Mouse (Mus musculus) left cerebral cortex, postnatal 25 days (tissue): ENCODE data around the gene Sparc. TPM values are rescaled to one million over a fixed set of nuclear protein-coding genes. Genes with fewer than 3 reads are reported as not detected.
"Not testable (repeated sequence)": the region's sequence is repeated elsewhere in the genome, so short reads cannot be mapped to it uniquely, and the experiment has no call there.

Experiments used
- DNase-seq, 2 experiments: peaks; one replicate each; pipeline ENCODE4 v3.0.0; 2022; ENCODE audit warnings: low spot score in 2 of 2, mixed read lengths in 1 of 2
- intact Hi-C: fragments of 180-260 bp; cut with DNase I; formaldehyde crosslinking; loops from one replicate; pipeline ENCODE4 v1.15.1; 2025
- total RNA-seq, 2 experiments: library from RNA; stranded (reverse); gene quantifications; 2 replicates each; pipeline ENCODE4 v1.2.3; 2021

Sparc gene
- total RNA-seq, 2 experiments from 2014 or later = 275 to 297 TPM

- DNase-seq = peak; percentile 63 to 79
- intact Hi-C loops = no loop called here
Observed at GRCm38 (mm10) chr11:55444772-55445171, 21.8 kb upstream of the Sparc start.

DNA sequence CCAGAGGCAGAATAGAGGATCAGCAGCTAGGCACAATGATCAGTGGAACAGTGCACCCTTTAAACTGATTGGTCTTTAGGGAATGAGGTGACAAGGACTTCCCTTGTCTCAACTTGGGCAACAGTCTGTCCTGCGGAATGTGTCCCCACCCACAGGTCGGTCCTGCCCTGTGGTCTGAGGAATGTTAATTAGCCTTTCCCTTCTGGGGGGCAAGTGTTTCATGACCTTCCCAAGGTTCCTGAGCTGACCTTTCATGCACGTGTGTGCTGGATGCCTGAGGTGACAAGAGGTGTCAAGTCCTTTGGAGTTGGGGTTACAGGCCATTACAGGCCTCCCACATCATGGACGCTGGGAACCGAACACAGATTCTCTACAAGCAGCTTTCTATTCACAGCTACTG is 16.7 kb upstream of the Sparc start:
- intact Hi-C loops = no loop called here

DNA sequence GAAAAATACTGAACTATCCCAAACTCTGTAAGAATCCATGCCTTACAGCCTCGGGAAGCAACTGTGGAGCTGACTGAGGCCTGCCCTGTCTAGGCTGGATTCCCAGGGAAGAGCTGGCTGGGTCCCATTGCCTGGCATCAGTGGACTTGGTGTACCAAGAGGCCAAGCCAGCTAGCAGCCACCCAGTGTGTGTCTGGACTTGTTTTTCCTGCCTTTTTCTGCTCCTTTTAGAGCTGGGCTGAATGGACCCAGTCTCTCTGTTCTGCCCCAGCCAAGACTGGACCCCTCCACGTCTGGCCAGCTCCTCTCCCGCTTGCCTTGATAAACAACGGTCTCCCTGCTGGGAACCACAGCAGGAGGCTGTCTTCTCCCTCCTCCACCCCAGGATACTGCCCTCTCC is 15.0 kb upstream of the Sparc start:
- DNase-seq = peak in 1 of 2 experiments; percentile 35
- intact Hi-C loops = no loop called here

More for the DNA sequence above, 16.7 kb upstream of the Sparc start:
- no peak for DNase-seq

DNA sequence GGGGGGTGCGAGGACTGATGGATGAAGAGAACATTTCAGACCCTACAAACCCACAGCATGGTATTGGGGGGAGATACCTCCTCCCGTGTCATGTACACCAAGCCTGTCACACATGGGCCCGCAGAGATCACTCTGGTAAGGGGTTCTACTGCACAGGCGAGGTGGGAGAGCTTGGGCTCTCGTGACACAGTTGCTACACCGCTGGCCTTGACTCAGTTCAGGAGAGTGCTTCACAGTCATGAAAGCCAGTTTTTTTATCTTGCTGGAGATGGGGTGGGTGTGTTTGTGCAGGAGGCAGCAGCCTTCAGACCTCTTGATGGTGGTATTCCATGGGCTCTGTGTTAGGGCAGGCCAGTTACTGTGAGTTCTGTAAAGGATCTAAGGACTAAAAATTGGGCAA is 13.1 kb upstream of the Sparc start:
- intact Hi-C loops = no loop called here

DNA sequence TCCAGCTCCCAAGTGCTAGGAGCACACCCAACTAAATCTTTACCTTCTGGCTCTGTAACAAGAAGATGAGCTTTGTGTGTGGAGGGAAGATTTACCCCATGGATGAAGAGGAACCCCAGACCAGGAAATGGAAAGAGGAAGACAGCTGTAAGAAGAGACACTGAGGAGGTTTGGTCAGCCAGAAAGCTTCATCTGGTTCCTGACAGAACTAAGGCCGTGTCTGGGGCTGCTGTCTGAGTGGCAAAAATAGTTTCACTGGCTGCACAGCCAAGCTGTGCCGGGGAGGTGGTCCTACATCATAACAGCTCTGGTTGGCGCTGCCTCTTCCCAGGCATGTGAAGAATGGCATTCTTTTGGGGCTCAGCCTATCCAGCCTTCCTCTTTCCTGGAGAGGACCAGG is 10.0 kb upstream of the Sparc start:
- intact Hi-C loops = no loop called here
- DNase-seq = peak in 1 of 2 experiments; percentile 24

More for the DNA sequence above, 13.1 kb upstream of the Sparc start:
- DNase-seq = no peak

DNA sequence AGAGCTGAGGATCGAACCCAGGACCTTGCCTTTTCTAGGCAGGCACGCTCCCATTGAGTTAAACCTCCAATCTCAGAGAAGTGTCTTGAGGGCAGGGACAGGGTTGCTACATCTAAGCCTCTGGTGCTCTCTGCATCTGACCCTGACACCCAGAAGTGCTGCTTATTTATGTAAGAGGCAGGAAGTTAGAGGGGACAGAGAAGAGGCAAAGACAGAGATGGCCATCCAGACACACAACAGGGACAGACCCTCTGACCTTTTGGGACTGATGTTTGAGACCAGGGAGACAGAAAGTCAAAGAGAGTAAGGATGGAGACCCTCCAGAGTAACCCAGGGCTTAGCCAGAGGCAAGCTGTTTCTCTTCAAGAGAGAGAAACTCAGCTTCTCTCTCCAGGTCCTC is 7.0 kb upstream of the Sparc start:
- intact Hi-C loops = no loop called here
- no peak for DNase-seq

DNA sequence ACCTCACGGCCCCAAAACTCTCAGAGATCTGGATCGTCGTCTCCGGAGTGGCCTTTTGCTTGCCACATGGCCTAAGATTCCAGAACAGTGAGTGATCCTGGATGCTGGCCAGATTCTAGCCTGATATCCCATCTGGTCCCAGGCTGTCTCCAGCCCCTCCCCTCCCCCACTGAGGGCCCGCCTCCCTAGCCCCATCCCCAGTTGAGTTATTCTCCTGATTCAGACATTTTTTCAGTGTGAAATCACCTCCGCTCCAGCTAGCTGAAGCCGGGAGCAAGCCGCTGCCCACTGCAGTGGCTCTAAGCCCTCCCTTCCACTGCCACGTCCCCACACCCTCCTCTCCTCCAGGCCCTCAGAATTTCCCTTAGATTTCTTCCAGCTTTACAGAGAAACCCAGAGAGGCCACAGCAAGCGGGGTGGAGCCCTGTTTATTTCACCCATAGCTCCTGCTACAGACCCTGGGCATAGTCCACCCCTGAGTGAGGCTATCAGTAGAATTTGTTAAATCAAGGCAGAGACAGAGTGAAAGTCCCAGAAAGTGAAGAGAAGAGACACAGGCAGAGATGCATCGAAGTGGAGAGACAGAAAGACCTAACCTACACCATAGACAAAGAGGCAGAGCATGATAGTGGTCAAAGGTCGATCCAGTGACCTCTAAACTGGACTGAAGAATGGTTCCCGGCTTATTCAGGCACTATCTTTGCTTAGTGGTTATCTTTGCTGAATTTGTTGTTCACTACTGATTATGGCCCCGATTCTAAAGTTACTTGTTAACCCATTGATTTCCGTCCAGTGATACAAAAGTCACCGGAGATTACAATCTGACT is 5.4 kb upstream of the Sparc start:
- intact Hi-C loops = no loop called here
- no peak for DNase-seq

- intact Hi-C loops = no loop called here
- no peak for DNase-seq
Observed at GRCm38 (mm10) chr11:55424746-55425360, 1.9 kb upstream of the Sparc start.

DNA sequence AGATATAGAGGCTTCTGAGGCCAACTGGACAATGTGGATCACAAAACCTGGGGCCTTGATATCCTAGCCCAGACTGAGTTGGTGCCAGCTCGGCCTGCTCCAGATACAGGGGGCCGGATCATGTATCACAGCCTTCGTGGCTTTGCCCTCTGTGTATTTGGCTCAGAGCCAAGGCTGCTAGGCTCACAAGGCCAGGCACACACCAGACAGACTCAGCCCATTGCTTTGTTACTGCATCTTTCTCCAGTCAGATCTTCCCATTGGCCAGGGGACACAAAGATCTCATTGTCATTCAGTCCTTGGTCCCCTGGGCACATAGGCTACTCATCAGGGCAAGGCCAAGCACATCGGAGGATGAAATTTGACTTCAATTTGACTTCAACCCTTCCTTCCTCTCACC is 773 bp upstream of the Sparc start:
- DNase-seq = peak in 1 of 2 experiments; percentile 24
- intact Hi-C loops = no loop called here

GRCm38 (mm10) chr11:55419678-55420307 is 3.2 kb downstream of the Sparc start:
- intact Hi-C loops = no loop called here
- peak in 1 of 2 experiments; percentile 30 for DNase-seq

DNA sequence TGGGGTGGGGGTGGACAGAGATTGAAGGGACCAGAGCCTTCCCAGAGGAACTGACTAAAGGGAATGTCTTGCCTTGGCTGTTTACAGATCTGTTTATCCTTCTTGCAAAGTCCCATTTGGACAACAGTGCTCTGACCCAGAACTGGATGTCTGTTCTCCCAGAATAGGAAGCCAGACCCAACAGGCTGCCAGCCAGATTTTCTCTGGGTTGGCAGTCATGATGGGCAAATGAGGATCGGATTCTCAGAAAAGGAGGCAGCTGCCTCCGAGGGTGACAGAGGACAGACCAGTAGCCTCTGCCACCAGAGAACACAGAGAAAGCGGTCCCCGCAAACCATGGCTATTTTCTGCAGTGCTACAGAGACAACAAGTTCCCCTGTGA is 3.7 kb downstream of the Sparc start:
- intact Hi-C loops = no loop called here
- peak in 1 of 2 experiments; percentile 50 for DNase-seq

DNA sequence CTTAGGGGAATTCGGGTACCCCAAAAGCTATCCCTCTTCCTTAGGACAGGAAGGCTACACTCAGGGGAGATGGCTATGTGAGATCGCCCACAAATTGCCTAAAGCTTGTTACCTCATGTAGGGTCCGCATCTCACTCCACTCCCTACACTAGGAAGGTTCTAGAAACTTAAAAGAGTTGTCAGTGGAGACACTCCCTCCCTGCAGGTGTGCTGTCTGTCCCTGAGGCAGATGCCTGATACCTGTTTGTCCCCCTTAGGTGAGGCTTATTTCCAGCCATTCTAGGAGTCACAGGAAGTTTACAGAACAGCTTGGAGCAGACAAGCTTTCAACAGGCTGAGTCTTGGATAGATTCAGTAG is 4.3 kb downstream of the Sparc start:
- DNase-seq = no peak
- intact Hi-C loops = no loop called here

DNA sequence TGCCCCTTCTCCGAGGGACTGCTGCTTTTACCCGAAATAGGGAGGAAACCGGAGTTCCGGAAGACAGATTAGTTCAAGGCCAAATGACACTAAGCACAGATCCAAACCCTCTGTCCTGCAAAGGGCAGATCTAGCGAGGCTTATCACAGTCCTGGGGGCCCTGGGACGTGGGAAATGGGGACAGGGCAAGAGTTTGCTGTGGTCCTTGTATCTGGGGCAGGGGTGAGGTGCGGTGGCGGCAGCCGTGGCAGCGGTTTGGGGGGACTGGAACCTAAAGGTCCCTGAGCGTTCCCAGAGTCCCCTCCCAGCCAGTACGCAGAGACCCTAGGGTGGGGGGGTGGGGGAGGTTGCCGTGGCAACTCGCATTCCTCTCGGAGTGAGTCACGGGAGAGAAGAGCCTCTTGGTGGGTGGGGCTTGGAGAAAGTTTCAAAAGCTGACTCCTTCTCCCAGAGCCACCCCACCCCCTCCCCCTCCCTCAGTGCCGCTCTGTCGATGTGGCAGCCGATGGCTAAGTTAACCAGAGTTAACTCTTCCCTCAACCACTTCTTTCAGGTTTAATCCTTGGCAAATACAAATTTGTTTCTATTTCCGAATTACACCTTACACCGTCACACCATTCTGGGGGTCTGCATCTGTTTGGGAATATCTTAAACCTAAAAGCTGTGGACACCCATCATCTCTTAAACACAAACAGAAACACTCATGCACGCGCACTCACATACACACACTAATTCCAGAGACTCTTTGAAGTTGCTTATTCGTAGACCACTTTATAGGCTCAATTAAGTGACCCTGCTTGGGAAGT is 4.9 kb downstream of the Sparc start:
- peak in 1 of 2 experiments; percentile 22 for DNase-seq
- intact Hi-C loops = no loop called here

- no peak for DNase-seq
- intact Hi-C loops = no loop called here
Observed at GRCm38 (mm10) chr11:55416609-55417265, 6.2 kb downstream of the Sparc start.

GRCm38 (mm10) chr11:55415731-55416130 is 7.3 kb downstream of the Sparc start:
- DNase-seq, intact Hi-C loops: not testable (repeated sequence)

GRCm38 (mm10) chr11:55415036-55415704 is 7.8 kb downstream of the Sparc start:
- intact Hi-C loops = no loop called here
- no peak for DNase-seq

DNA sequence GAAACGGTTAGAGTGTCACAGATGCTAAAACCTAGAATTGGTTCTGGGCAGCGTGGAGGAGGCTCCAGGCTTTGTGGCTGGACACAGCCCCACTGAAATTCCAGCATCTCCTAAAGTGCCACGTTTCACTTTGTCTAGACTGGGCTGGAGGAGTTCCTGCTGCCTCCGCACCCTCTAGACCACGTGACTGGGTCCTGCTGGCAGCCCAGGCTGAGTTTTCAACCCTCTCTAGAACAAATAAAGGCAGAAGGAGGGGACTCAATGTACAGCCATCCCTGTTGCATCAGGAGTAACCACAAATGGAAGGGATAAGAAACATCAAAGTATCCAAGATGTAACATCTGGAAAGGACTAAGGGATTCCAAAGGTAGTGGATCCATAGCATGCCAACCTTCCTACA is 8.7 kb downstream of the Sparc start:
- intact Hi-C loops = no loop called here
- no peak for DNase-seq

GRCm38 (mm10) chr11:55413416-55413796 is 9.6 kb downstream of the Sparc start:
- DNase-seq = no peak
- intact Hi-C loops = no loop called here
